Mouse (Mus musculus) limb, embryonic 12.5 days (tissue): ENCODE data around the gene Kctd3. TPM values are rescaled to one million over a fixed set of nuclear protein-coding genes. Genes with fewer than 3 reads are reported as not detected.

ENCODE experiments used
- ATAC-seq: fragments of 200-750 bp; cut with Nextera tagmentation; 2 replicates; pipeline ENCODE4 v1.8.0; 2017; ENCODE audit warnings: low read depth, moderate TSS enrichment; ENCODE audit not compliant: insufficient number of reproducible peaks, insufficient read depth, low FRiP score, low TSS enrichment
- H3K27ac ChIP-seq: fragments of 300-500 bp; sonication (generic); 2 replicates; pipeline ENCODE4 v1.5.1; 2016; ENCODE audit warnings: mild to moderate bottlenecking, moderate library complexity
- H3K27me3 ChIP-seq: fragments of 300-500 bp; sonication (generic); 2 replicates; pipeline ENCODE4 v1.6.1; 2016; ENCODE audit warnings: mild to moderate bottlenecking, moderate library complexity
- H3K36me3 ChIP-seq: fragments of 300-500 bp; sonication (generic); 2 replicates; pipeline ENCODE4 v1.6.1; 2016; ENCODE audit warnings: mild to moderate bottlenecking, moderate library complexity
- H3K4me1 ChIP-seq: fragments of 300-500 bp; sonication (generic); replicated peaks from 2 replicates; pipeline ENCODE4 v1.6.1; 2016
- H3K4me2 ChIP-seq: fragments of 300-500 bp; sonication (generic); 2 replicates; pipeline ENCODE4 v1.6.1; 2016; ENCODE audit warnings: mild to moderate bottlenecking, moderate library complexity
- H3K4me3 ChIP-seq: fragments of 300-500 bp; sonication (generic); replicated peaks from 2 replicates; pipeline ENCODE4 v1.5.1; 2016; ENCODE audit warnings: mild to moderate bottlenecking
- H3K9ac ChIP-seq: fragments of 300-500 bp; sonication (generic); replicated peaks from 2 replicates; pipeline ENCODE4 v1.6.1; 2016; ENCODE audit warnings: mild to moderate bottlenecking, moderate library complexity
- H3K9me3 ChIP-seq: fragments of 300-500 bp; sonication (generic); 2 replicates; pipeline ENCODE4 v1.6.1; 2016; ENCODE audit warnings: mild to moderate bottlenecking, moderate library complexity
- WGBS: fragments of 180-500 bp; shearing (Covaris S2); methylation state at CpG from one replicate; pipeline ENCODE4 v1.1.7; 2016; 5-methylcytosine and 5-hydroxymethylcytosine counted together
- polyA plus RNA-seq: library from polyadenylated mRNA; unstranded; fragments of >200 nt; fragmentation: Nextera tagmentation; extraction: Ambion mirVana; gene quantifications from 2 replicates; pipeline ENCODE4 v1.2.1, GENCODE M21; 2016

The Kctd3 gene
- polyA plus RNA-seq, 1 experiment from 2014 or later: 46.5 TPM

- Histone ChIP-seq H3K4me3 (no peak overlapping the region), H3K27ac (no peak overlapping the region), H3K4me2 (no peak overlapping the region), H3K4me1 (no peaks in the 10 kb centered on the region), H3K36me3 (no peaks in the 10 kb centered on the region), H3K9me3 (no peaks in the 10 kb centered on the region), H3K27me3 (no peaks in the 10 kb centered on the region), H3K9ac (no peak overlapping the region)
- no peak for ATAC-seq
- WGBS: 91% methylated on average over 4 of the region's 4 CpGs
These were observed 55.1 kb downstream of the Kctd3 start for GRCm38 (mm10) chr1:188952501-188952900.

- Histone ChIP-seq H3K9ac (no peak overlapping the region), H3K36me3 (no peaks in the 10 kb centered on the region), H3K9me3 (no peaks in the 10 kb centered on the region), H3K4me3 (no peak overlapping the region), H3K27me3 (no peaks in the 10 kb centered on the region), H3K27ac (no peak overlapping the region), H3K4me1 (no peaks in the 10 kb centered on the region), H3K4me2 (no peak overlapping the region)
- WGBS: 92% methylated on average over 6 of the region's 6 CpGs
- ATAC-seq: no peak
These were observed 56.5 kb downstream of the Kctd3 start for GRCm38 (mm10) chr1:188951091-188951490.

GRCm38 (mm10) chr1:188948276-188948675 is 59.4 kb downstream of the Kctd3 start:
- no peak for ATAC-seq
- Histone ChIP-seq H3K4me3 (no peak overlapping the region), H3K36me3 (no peaks in the 10 kb centered on the region), H3K4me2 (no peak overlapping the region), H3K27ac (no peak overlapping the region), H3K9ac (no peak overlapping the region), H3K27me3 (no peaks in the 10 kb centered on the region; the same call in 1 of the 2 replicates), H3K9me3 (no peaks in the 10 kb centered on the region), H3K4me1 (0 out of 2 replicates have a peak, but pooled peaks cover 6% of the 10 kb centered on the region)
- WGBS: 79% methylated on average over 9 of the region's 9 CpGs

GRCm38 (mm10) chr1:188947794-188948193 is 59.8 kb downstream of the Kctd3 start:
- H3K9ac ChIP-seq: no peak overlapping the region
- no peak overlapping the region for H3K4me3 ChIP-seq
- ATAC-seq: no peak
- H3K27ac ChIP-seq: no peak overlapping the region
- no peaks in the 10 kb centered on the region for H3K9me3 ChIP-seq
- H3K36me3 ChIP-seq: no peaks in the 10 kb centered on the region
- WGBS: 65% methylated on average over 5 of the region's 5 CpGs
- no peak overlapping the region for H3K4me2 ChIP-seq
- H3K4me1 ChIP-seq: 0 out of 2 replicates have a peak, but pooled peaks cover 6% of the 10 kb centered on the region
- no peaks in the 10 kb centered on the region; the same call in 1 of the 2 replicates for H3K27me3 ChIP-seq

GRCm38 (mm10) chr1:188946849-188947248 is 60.8 kb downstream of the Kctd3 start:
- no peak overlapping the region for H3K4me2 ChIP-seq

GRCm38 (mm10) chr1:188945326-188945725 is 62.3 kb downstream of the Kctd3 start:
- no peak overlapping the region for H3K9ac ChIP-seq
- 13% methylated on average over 8 of the region's 8 CpGs for WGBS
- no peaks in the 10 kb centered on the region; the same call in 1 of the 2 replicates for H3K27me3 ChIP-seq
- H3K4me1 ChIP-seq: 0 out of 2 replicates have a peak, but pooled peaks cover 6% of the 10 kb centered on the region
- H3K36me3 ChIP-seq: no peaks in the 10 kb centered on the region
- no peak overlapping the region for H3K27ac ChIP-seq
- no peak overlapping the region for H3K4me3 ChIP-seq
- H3K4me2 ChIP-seq: no peak overlapping the region
- no peak for ATAC-seq
- H3K9me3 ChIP-seq: no peaks in the 10 kb centered on the region

More at GRCm38 (mm10) chr1:188946849-188947248, 60.8 kb downstream of the Kctd3 start:
- Histone ChIP-seq H3K9me3 (no peaks in the 10 kb centered on the region), H3K36me3 (no peaks in the 10 kb centered on the region), H3K27ac (no peak overlapping the region), H3K4me3 (no peak overlapping the region), H3K4me1 (0 out of 2 replicates have a peak, but pooled peaks cover 6% of the 10 kb centered on the region), H3K27me3 (no peaks in the 10 kb centered on the region; the same call in 1 of the 2 replicates), H3K9ac (no peak overlapping the region)
- no peak for ATAC-seq
- 77% methylated on average over 11 of the region's 11 CpGs for WGBS

- H3K9me3 ChIP-seq: no peaks in the 10 kb centered on the region
- H3K4me3 ChIP-seq: no peak overlapping the region
- 0 out of 2 replicates have a peak, but pooled peaks cover 5% of the 10 kb centered on the region for H3K4me1 ChIP-seq
- no peaks in the 10 kb centered on the region for H3K27me3 ChIP-seq
- H3K4me2 ChIP-seq: no peak overlapping the region
- H3K36me3 ChIP-seq: no peaks in the 10 kb centered on the region
- no peak overlapping the region for H3K27ac ChIP-seq
- ATAC-seq: no peak
- H3K9ac ChIP-seq: no peak overlapping the region
- 56% methylated on average over 14 of the region's 14 CpGs for WGBS
These were observed 70.3 kb downstream of the Kctd3 start for GRCm38 (mm10) chr1:188937246-188937780.
